Mouse (Mus musculus): Measurements from ENCODE around the gene Msx1. TPM values are rescaled to one million over a fixed set of nuclear protein-coding genes. Genes with fewer than 3 reads are reported as not detected.

Msx1 gene
- polyA plus RNA-seq, 1 experiment from 2014 or later = 2.0 TPM

GRCm38 (mm10) chr5:37775681-37776080 lies 48.7 kb downstream of the Msx1 start:
- H3K36me3 ChIP-seq (ENCODE audit: control insufficient read depth, insufficient read depth, low read length) = no peaks in the 10 kb centered on the region
- H3K9me3 ChIP-seq (replicated peaks; ENCODE audit: control insufficient read depth, low read length) = no peaks in the 10 kb centered on the region
- H3K4me1 ChIP-seq (ENCODE audit: control insufficient read depth, insufficient read depth, low read length) = no peaks in the 10 kb centered on the region
- H3K4me2 ChIP-seq (ENCODE audit: low read depth, low read length) = no peak overlapping the region
- no peak overlapping the region for H3K4me3 ChIP-seq (replicated peaks; ENCODE audit: low read length)
- 53% methylated on average over 5 of the region's 5 CpGs for WGBS
- ATAC-seq (ENCODE audit: insufficient read depth, low FRiP score) = no peak
- no peak overlapping the region for H3K27ac ChIP-seq (ENCODE audit: low read length)
- no peaks in the 10 kb centered on the region for H3K27me3 ChIP-seq (ENCODE audit: control insufficient read depth, insufficient read depth, low read length)
- no peak overlapping the region for H3K9ac ChIP-seq (ENCODE audit: low read length)

DNA sequence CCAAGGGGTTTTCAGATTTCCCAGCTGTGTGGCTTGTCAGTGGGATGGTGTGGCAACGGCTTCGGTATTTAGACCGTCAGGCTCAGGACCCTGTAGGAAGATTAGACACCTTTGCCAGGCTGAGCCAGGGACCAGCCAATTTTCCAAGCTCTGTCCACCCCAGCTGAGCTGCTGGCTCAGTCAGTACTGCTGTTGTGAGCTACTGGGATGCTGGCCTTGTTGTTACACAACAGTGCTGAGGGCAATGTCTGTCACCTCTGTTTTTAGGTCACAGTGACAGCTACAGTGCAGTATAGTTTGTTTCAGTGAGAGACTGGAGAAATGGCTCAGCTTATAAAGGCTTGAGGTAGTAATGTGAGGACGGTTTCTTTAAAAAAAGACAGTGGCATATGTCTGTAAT lies 50.4 kb downstream of the Msx1 start:
- no peaks in the 10 kb centered on the region for H3K36me3 ChIP-seq (ENCODE audit: control insufficient read depth, insufficient read depth, low read length)

DNA sequence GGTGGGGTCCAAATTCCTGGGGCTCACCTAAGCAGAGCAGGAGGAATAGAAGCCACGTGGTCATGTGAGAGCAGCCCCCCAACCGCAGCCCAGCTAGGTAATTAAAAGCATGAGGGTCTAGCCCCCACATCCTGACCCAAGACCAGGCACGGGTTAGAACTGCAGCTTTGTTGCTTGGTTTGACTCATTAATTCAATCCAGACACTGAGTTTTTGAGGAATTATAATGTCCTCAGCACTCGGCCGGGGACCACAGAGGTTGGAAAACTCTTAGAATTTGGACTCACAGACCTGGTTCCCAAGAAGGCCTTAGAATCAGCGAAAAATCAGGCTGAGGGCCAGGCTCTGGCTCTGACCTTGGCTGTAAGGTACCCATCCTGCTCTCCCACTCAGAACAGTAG lies 53.5 kb downstream of the Msx1 start:
- ATAC-seq (ENCODE audit: insufficient read depth, low FRiP score) = no peak
- WGBS = 83% methylated on average over 6 of the region's 6 CpGs
- H3K36me3 ChIP-seq (ENCODE audit: control insufficient read depth, insufficient read depth, low read length) = no peaks in the 10 kb centered on the region
- no peak overlapping the region for H3K9ac ChIP-seq (ENCODE audit: low read length)
- H3K4me1 ChIP-seq (ENCODE audit: control insufficient read depth, insufficient read depth, low read length) = no peaks in the 10 kb centered on the region
- H3K27me3 ChIP-seq (ENCODE audit: control insufficient read depth, insufficient read depth, low read length) = no peaks in the 10 kb centered on the region
- no peak overlapping the region for H3K4me3 ChIP-seq (replicated peaks; ENCODE audit: low read length)
- H3K9me3 ChIP-seq (replicated peaks; ENCODE audit: control insufficient read depth, low read length) = no peaks in the 10 kb centered on the region
- no peak overlapping the region for H3K27ac ChIP-seq (ENCODE audit: low read length)
- no peak overlapping the region for H3K4me2 ChIP-seq (ENCODE audit: low read depth, low read length)

More for the DNA sequence above, 50.4 kb downstream of the Msx1 start:
- H3K4me2 ChIP-seq (ENCODE audit: low read depth, low read length) = no peak overlapping the region
- no peak overlapping the region for H3K9ac ChIP-seq (ENCODE audit: low read length)
- no peaks in the 10 kb centered on the region for H3K27me3 ChIP-seq (ENCODE audit: control insufficient read depth, insufficient read depth, low read length)
- 77% methylated on average over 4 of the region's 4 CpGs for WGBS
- no peaks in the 10 kb centered on the region for H3K4me1 ChIP-seq (ENCODE audit: control insufficient read depth, insufficient read depth, low read length)
- H3K27ac ChIP-seq (ENCODE audit: low read length) = no peak overlapping the region
- H3K9me3 ChIP-seq (replicated peaks; ENCODE audit: control insufficient read depth, low read length) = no peaks in the 10 kb centered on the region
- no peak for ATAC-seq (ENCODE audit: insufficient read depth, low FRiP score)
- no peak overlapping the region for H3K4me3 ChIP-seq (replicated peaks; ENCODE audit: low read length)

Other genes with a start within 250 kb of the Msx1 start
- gene Stk32b, start 107.4 kb downstream of the Msx1 start, polyA plus RNA-seq (2015; fragmentation: Nextera tagmentation; extraction: Ambion mirVana) = 0.48 and 0.56 TPM in 2 replicates
- gene Cytl1, start 89.1 kb downstream of the Msx1 start, polyA plus RNA-seq (2015; fragmentation: Nextera tagmentation; extraction: Ambion mirVana) = 0.50 TPM in 1 of 2 replicates, not detected in the other
- 41.4 and 45.2 TPM in 2 replicates for gene Stx18, start 214.2 kb upstream of the Msx1 start, polyA plus RNA-seq (2015; fragmentation: Nextera tagmentation; extraction: Ambion mirVana)

Data from stomach, embryonic 16.5 days (tissue).